Mouse (Mus musculus): ENCODE data around the gene Cdkl1.

DNA sequence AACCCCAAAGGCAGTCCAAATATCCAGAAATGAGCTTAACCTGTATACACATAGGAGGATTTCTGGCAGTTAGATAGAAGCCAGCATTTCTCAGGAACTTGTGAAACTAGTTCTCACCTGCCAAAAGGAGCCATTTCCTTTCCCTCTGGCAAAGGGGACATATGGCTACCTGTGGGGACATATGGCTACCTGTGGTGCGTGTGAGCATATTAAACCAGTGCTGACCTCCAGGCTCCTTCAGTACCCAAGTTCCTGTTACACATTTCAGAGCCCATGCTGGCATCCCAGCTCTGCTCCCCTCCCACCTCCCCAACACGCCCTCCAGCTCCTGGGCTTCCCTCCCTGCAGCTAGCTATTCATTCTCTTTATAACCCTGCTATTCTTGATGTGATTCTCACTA is 22.5 kb upstream of the Cdkl1 start:
- no peak for TF ChIP-seq POLR2A (IDR thresholded peaks at IDR 0.05; ENCODE audit: low read depth, low read length)
- TF ChIP-seq CTCF (conservative IDR thresholded peaks at IDR 0.05; ENCODE audit: insufficient read depth, insufficient read length, low read depth, low read length), result no peak
